Mouse (Mus musculus) lung, embryonic 16.5 days (tissue): ENCODE measurements at regions not wholly inside any gene's neighbourhood (a gene's known extent, or its start where the extent isn't known, plus 50 kb on each side); places are given as distances from the start of the nearest gene placed in this dataset.

ENCODE experiments used
- ATAC-seq: fragments of 200-750 bp; cut with Nextera tagmentation; 2 replicates; pipeline ENCODE4 v1.8.0; 2017; ENCODE audit warnings: low read depth, mild to moderate bottlenecking, moderate library complexity
- H3K27ac ChIP-seq: fragments of 300-500 bp; sonication (generic); 2 replicates; pipeline ENCODE4 v1.5.1; 2014; ENCODE audit warnings: mild to moderate bottlenecking, control low read depth, low read length
- H3K27me3 ChIP-seq: fragments of 300-500 bp; sonication (generic); 2 replicates; pipeline ENCODE4 v1.6.1; 2014; ENCODE audit warnings: low read depth, low read length, mixed read lengths; ENCODE audit not compliant: control insufficient read depth, insufficient read depth
- H3K36me3 ChIP-seq: fragments of 300-500 bp; sonication (generic); 2 replicates; pipeline ENCODE4 v1.6.1; 2014; ENCODE audit warnings: low read length; ENCODE audit not compliant: control insufficient read depth, insufficient read depth
- H3K4me1 ChIP-seq: fragments of 300-500 bp; sonication (generic); replicated peaks from 2 replicates; pipeline ENCODE4 v1.6.1; 2014; ENCODE audit warnings: low read length, mixed read lengths; ENCODE audit not compliant: control insufficient read depth, insufficient read depth
- H3K4me2 ChIP-seq: fragments of 300-500 bp; sonication (generic); 2 replicates; pipeline ENCODE4 v1.6.1; 2014; ENCODE audit warnings: low read depth, low read length, control low read depth
- H3K4me3 ChIP-seq: fragments of 300-500 bp; sonication (generic); 2 replicates; pipeline ENCODE4 v1.5.1; 2014; ENCODE audit warnings: mild to moderate bottlenecking, low read length, control low read depth
- H3K9ac ChIP-seq: fragments of 300-500 bp; sonication (generic); 2 replicates; pipeline ENCODE4 v1.6.1; 2014; ENCODE audit warnings: low read length, control low read depth
- H3K9me3 ChIP-seq: fragments of 300-500 bp; sonication (generic); 2 replicates; pipeline ENCODE4 v1.6.1; 2016; ENCODE audit warnings: low read length; ENCODE audit not compliant: control insufficient read depth
- WGBS: fragments of 180-500 bp; shearing (Covaris S2); extraction: QIAGEN DNeasy Blood & Tissue Kit; methylation state at CpG from one replicate; pipeline ENCODE4 v1.1.7; 2014; 5-methylcytosine and 5-hydroxymethylcytosine counted together

- Histone ChIP-seq H3K27ac (no peak overlapping the region), H3K9ac (no peak overlapping the region), H3K27me3 (no peaks in the 10 kb centered on the region), H3K4me1 (no peaks in the 10 kb centered on the region), H3K9me3 (no peaks in the 10 kb centered on the region), H3K4me2 (no peak overlapping the region), H3K36me3 (no peaks in the 10 kb centered on the region), H3K4me3 (no peak overlapping the region)
- no peak for ATAC-seq
- WGBS, result 76% methylated on average over 8 of the region's 8 CpGs
These were observed 82.6 kb upstream of the Mycn start for GRCm38 (mm10) chr12:13024215-13024841.

GRCm38 (mm10) chr12:13011023-13011761 lies 69.5 kb upstream of the Mycn start:
- no peak overlapping the region for H3K27ac ChIP-seq

GRCm38 (mm10) chr12:13010405-13010804 lies 68.7 kb upstream of the Mycn start:
- Histone ChIP-seq H3K9me3 (no peaks in the 10 kb centered on the region), H3K36me3 (no peaks in the 10 kb centered on the region), H3K27ac (no peak overlapping the region), H3K9ac (no peak overlapping the region), H3K27me3 (no peaks in the 10 kb centered on the region), H3K4me2 (no peak overlapping the region), H3K4me3 (no peak overlapping the region), H3K4me1 (no peaks in the 10 kb centered on the region)
- no peak for ATAC-seq
- 80% methylated on average over 3 of the region's 3 CpGs for WGBS

More at GRCm38 (mm10) chr12:13011023-13011761, 69.5 kb upstream of the Mycn start:
- ATAC-seq, result no peak
- Histone ChIP-seq H3K4me1 (no peaks in the 10 kb centered on the region), H3K27me3 (no peaks in the 10 kb centered on the region), H3K9ac (no peak overlapping the region), H3K4me3 (no peak overlapping the region), H3K4me2 (no peak overlapping the region), H3K36me3 (no peaks in the 10 kb centered on the region), H3K9me3 (no peaks in the 10 kb centered on the region)
- WGBS, result 73% methylated on average over 9 of the region's 9 CpGs

GRCm38 (mm10) chr12:13009470-13009869 lies 67.8 kb upstream of the Mycn start:
- Histone ChIP-seq H3K27me3 (no peaks in the 10 kb centered on the region), H3K36me3 (no peaks in the 10 kb centered on the region), H3K9ac (no peak overlapping the region), H3K4me2 (no peak overlapping the region), H3K4me3 (no peak overlapping the region), H3K27ac (no peak overlapping the region), H3K9me3 (no peaks in the 10 kb centered on the region), H3K4me1 (no peaks in the 10 kb centered on the region)
- 43% methylated on average over 2 of the region's 2 CpGs for WGBS
- ATAC-seq, result no peak

- H3K9ac ChIP-seq, result no peak overlapping the region
- no peaks in the 10 kb centered on the region for H3K4me1 ChIP-seq
- no peak for ATAC-seq
- H3K27ac ChIP-seq, result no peak overlapping the region
- no peak overlapping the region for H3K4me3 ChIP-seq
- H3K9me3 ChIP-seq, result no peaks in the 10 kb centered on the region
- H3K36me3 ChIP-seq, result no peaks in the 10 kb centered on the region
- H3K4me2 ChIP-seq, result no peak overlapping the region
- H3K27me3 ChIP-seq, result no peaks in the 10 kb centered on the region
- WGBS, result 67% methylated on average over 3 of the region's 3 CpGs
These were observed 61.0 kb upstream of the Mycn start for GRCm38 (mm10) chr12:13002703-13003102.

- ATAC-seq, result no peak
- Histone ChIP-seq H3K9ac (no peak overlapping the region), H3K4me3 (no peak overlapping the region), H3K27me3 (no peaks in the 10 kb centered on the region), H3K4me1 (no peaks in the 10 kb centered on the region), H3K4me2 (no peak overlapping the region), H3K36me3 (no peaks in the 10 kb centered on the region), H3K9me3 (no peaks in the 10 kb centered on the region), H3K27ac (no peak overlapping the region)
- WGBS, result 91% methylated on average over 6 of the region's 6 CpGs
These were observed 60.4 kb upstream of the Mycn start for GRCm38 (mm10) chr12:13002069-13002590.

- Histone ChIP-seq H3K27me3 (no peaks in the 10 kb centered on the region), H3K27ac (no peak overlapping the region), H3K9me3 (no peaks in the 10 kb centered on the region), H3K9ac (no peak overlapping the region), H3K36me3 (no peaks in the 10 kb centered on the region), H3K4me2 (no peak overlapping the region), H3K4me1 (peaks cover 15% of the 10 kb centered on the region), H3K4me3 (no peak overlapping the region)
- ATAC-seq, result no peak
- 56% methylated on average over 9 of the region's 9 CpGs for WGBS
These were observed 54.3 kb upstream of the Mycn start for GRCm38 (mm10) chr12:12995974-12996361.

GRCm38 (mm10) chr12:12995061-12995973 lies 53.6 kb upstream of the Mycn start:
- H3K4me2 ChIP-seq, result 0 out of 2 replicates have a peak overlapping the region, but pooled peaks have one; percentile 15
- ATAC-seq, result peak; percentile 94
- WGBS, result 28% methylated on average over 21 of the region's 21 CpGs

More at GRCm38 (mm10) chr12:12995061-12995973, 53.6 kb upstream of the Mycn start:
- no peak overlapping the region for H3K27ac ChIP-seq
- no peak overlapping the region for H3K9ac ChIP-seq
- no peaks in the 10 kb centered on the region for H3K36me3 ChIP-seq
- H3K27me3 ChIP-seq, result no peaks in the 10 kb centered on the region
- H3K4me3 ChIP-seq, result no peak overlapping the region
- peaks cover 15% of the 10 kb centered on the region for H3K4me1 ChIP-seq
- H3K9me3 ChIP-seq, result no peaks in the 10 kb centered on the region
